Mouse (Mus musculus) C2C12 (cell line): ENCODE measurements at regions not wholly inside any gene's neighbourhood (a gene's known extent, or its start where the extent isn't known, plus 50 kb on each side); places are given as distances from the start of the nearest gene placed in this dataset.

Experiments used
- CTCF ChIP-seq: IDR thresholded peaks from one replicate; pipeline ENCODE4 v1.5.1; 2011; ENCODE audit not compliant: control insufficient read depth, insufficient read depth, insufficient read length
- MAX ChIP-seq: IDR thresholded peaks from one replicate; pipeline ENCODE4 v1.6.1; 2011; ENCODE audit warnings: mild to moderate bottlenecking, control low read depth
- USF1 ChIP-seq: IDR thresholded peaks from one replicate; pipeline ENCODE4 v1.6.1; 2011; ENCODE audit warnings: low read depth, mild to moderate bottlenecking, control low read depth, moderate library complexity

DNA sequence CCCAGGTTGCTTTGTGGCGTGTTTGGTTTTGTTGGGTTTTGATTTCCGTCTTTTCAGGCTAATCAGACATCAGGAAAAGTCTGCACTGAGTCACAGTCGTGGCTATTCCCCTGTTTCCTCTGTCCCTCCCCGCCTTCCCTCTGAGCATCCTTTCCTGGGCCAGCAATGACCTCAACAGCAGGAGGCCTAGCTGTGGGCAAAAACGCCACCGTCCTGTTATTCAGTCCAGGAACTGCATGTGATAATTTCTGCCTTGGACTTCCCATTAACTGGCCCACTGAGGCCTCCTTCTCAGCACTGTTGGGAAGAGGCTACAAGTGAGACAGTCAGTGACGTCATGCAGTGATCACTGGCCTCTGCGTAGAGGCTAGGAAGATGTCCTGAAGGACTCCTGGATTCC lies 1212.0 kb upstream of the A1bg start:
- no peak for TF ChIP-seq CTCF
- no peak for TF ChIP-seq MAX
- TF ChIP-seq USF1, result no peak
